Mouse (Mus musculus) spleen, adult 2 months (tissue): Measurements from ENCODE around the gene Ston2.
"Not testable (repeated sequence)": the region's sequence is repeated elsewhere in the genome, so short reads cannot be mapped to it uniquely, and the experiment has no call there.

ENCODE experiments used
- CTCF ChIP-seq: fragments of 200-500 bp; IDR thresholded peaks from 2 replicates; pipeline ENCODE4 v1.5.1; 2011; ENCODE audit warnings: mild to moderate bottlenecking, inconsistent platforms; ENCODE audit not compliant: insufficient read depth, insufficient read length, insufficient replicate concordance; ENCODE audit errors: extremely low read depth
- POLR2A ChIP-seq: fragments of 200-500 bp; IDR thresholded peaks from 2 replicates; pipeline ENCODE4 v1.6.1; 2011; ENCODE audit warnings: low read depth, low read length, inconsistent platforms

GRCm38 (mm10) chr12:91746839-91747238, 41.3 kb downstream of the Ston2 start:
- not testable (repeated sequence) for TF ChIP-seq POLR2A, CTCF
